Mouse (Mus musculus) liver, adult 2 months (tissue): Measurements from ENCODE around the gene Ifi35. TPM values are rescaled to one million over a fixed set of nuclear protein-coding genes. Genes with fewer than 3 reads are reported as not detected.

Experiments used
- DNase-seq: peaks from one replicate; pipeline ENCODE4 v3.0.0-alpha.2; 2011; ENCODE audit warnings: low read depth, low spot score; ENCODE audit errors: extremely low read depth
- H3K27ac ChIP-seq: fragments of 200-500 bp; replicated peaks from 2 replicates; pipeline ENCODE4 v1.5.1; 2012; ENCODE audit warnings: low read depth, mild to moderate bottlenecking, control low read depth, inconsistent platforms, low read length; ENCODE audit not compliant: insufficient read depth
- H3K27me3 ChIP-seq: fragments of 200-500 bp; 2 replicates; pipeline ENCODE4 v1.6.1; 2012; ENCODE audit warnings: mild to moderate bottlenecking, moderate library complexity, low read length, inconsistent platforms; ENCODE audit not compliant: control insufficient read depth, insufficient read depth
- H3K36me3 ChIP-seq: fragments of 200-500 bp; 2 replicates; pipeline ENCODE4 v1.6.1; 2012; ENCODE audit warnings: low read length, inconsistent platforms; ENCODE audit not compliant: control insufficient read depth, insufficient read depth
- H3K4me1 ChIP-seq: fragments of 200-500 bp; 2 replicates; pipeline ENCODE4 v1.6.1; 2011; ENCODE audit warnings: low read length; ENCODE audit not compliant: control insufficient read depth, insufficient read depth
- H3K4me3 ChIP-seq: fragments of 200-500 bp; 2 replicates; pipeline ENCODE4 v1.5.1; 2011; ENCODE audit warnings: low read depth, mild to moderate bottlenecking, control low read depth, low read length, moderate library complexity; ENCODE audit not compliant: insufficient read depth
- H3K79me2 ChIP-seq: fragments of 200-500 bp; 2 replicates; pipeline ENCODE4 v1.6.1; 2012; ENCODE audit warnings: inconsistent platforms, mild to moderate bottlenecking, low read length, moderate library complexity; ENCODE audit not compliant: control insufficient read depth, insufficient read depth
- H3K9ac ChIP-seq: fragments of 200-500 bp; 2 replicates; pipeline ENCODE4 v1.6.1; 2012; ENCODE audit warnings: low read depth, mild to moderate bottlenecking, control low read depth, inconsistent platforms, low read length
- CTCF ChIP-seq: fragments of 200-500 bp; IDR thresholded peaks from 2 replicates; pipeline ENCODE4 v1.5.1; 2011; ENCODE audit warnings: low read depth, low read length, control low read depth
- POLR2A ChIP-seq: fragments of 200-500 bp; IDR thresholded peaks from 2 replicates; pipeline ENCODE4 v1.6.1; 2011; ENCODE audit warnings: low read length, control low read depth; ENCODE audit not compliant: insufficient read depth; ENCODE audit errors: extremely low read depth
- whole genome bisulfite sequencing: fragments of 180-500 bp; shearing (Covaris S2); methylation state at CpG from one replicate; pipeline ENCODE4 v1.1.7; 2018; 5-methylcytosine and 5-hydroxymethylcytosine counted together
- polyA plus RNA-seq: library from polyadenylated mRNA; depleted of rRNA; stranded (reverse); fragments of >200 nt; gene quantifications from 2 replicates; pipeline ENCODE4 v1.2.3, GENCODE M21; 2012
- total RNA-seq: library from RNA; depleted of rRNA; stranded (reverse); fragments of >200 nt; gene quantifications from 2 replicates; pipeline ENCODE4 v1.2.3, GENCODE M21; 2014

Gene Ifi35
- total and polyA plus RNA-seq, 2 experiments, result 37.1 to 43.6 TPM

DNA sequence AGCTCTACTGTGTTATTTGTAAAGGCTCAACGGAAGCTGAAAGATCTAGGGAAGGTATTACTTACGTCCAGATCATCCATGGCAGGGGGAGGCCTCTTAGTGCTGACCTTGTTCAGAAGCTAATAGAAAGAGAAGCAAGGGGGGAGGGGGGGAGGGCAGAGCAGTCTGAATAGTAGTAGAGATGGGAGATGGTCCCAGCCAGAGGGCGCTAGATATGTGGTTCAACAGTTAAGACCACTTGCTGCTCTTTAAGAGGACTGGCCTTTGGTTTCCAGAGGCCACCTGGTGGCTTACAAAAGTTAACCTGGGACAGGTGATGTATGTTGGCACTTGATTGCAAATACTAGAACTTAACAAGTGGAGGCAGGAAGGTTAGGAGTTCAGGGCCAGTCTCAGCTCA is 28.6 kb upstream of the Ifi35 start:
- Histone ChIP-seq H3K4me3 (no peak overlapping the region), H3K36me3 (no peaks in the 10 kb centered on the region), H3K79me2 (no peaks in the 10 kb centered on the region), H3K27ac (no peak overlapping the region), H3K9ac (no peak overlapping the region), H3K4me1 (peaks cover 5% of the 10 kb centered on the region; the same call in 1 of the 2 replicates), H3K27me3 (no peaks in the 10 kb centered on the region)
- no peak for DNase-seq
- WGBS, result 70% methylated on average over 3 of the region's 3 CpGs
- TF ChIP-seq CTCF (no peak), POLR2A (no peak)

DNA sequence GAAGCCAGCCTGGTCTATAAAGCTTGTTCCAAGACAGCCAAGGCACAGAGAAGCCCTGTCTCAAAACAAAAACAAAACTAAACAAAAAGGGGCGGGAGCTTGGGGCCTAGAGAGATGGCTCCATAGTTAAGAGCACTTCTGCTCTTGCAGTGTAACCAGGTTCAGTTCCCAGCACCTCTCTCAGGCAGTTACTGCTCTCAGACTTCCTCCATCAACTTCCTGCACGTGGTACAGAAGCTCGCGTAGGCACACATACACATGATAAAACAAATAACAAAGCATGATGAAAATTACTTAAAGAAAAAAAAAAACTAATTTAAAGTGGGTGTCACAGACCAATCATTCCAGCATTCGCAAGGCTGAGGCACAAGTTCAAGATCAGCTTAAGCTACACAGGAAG is 28.1 kb upstream of the Ifi35 start:
- no peak overlapping the region for H3K4me3 ChIP-seq
- no peak overlapping the region for H3K27ac ChIP-seq
- no peaks in the 10 kb centered on the region for H3K27me3 ChIP-seq
- peaks cover 5% of the 10 kb centered on the region; the same call in 1 of the 2 replicates for H3K4me1 ChIP-seq
- H3K79me2 ChIP-seq, result 0 out of 2 replicates have a peak, but pooled peaks cover 2% of the 10 kb centered on the region
- WGBS, result 86% methylated on average over 5 of the region's 5 CpGs
- no peak for TF ChIP-seq CTCF
- DNase-seq, result no peak
- H3K36me3 ChIP-seq, result no peaks in the 10 kb centered on the region
- no peak overlapping the region for H3K9ac ChIP-seq

GRCm38 (mm10) chr11:101424105-101424851 is 23.9 kb upstream of the Ifi35 start, which contains the start of gene Gm27029:
Gm27029 (minus strand) TSS chr11:101424796.
- peak within 1 kb of the TSS; percentile 95 for H3K9ac ChIP-seq
- no peak for DNase-seq

GRCm38 (mm10) chr11:101424925-101425813 is 23.0 kb upstream of the Ifi35 start, which contains the start of the genes Rundc1 and Ptges3l:
Rundc1 (plus strand) TSS chr11:101425085.
Ptges3l (minus strand) TSS chr11:101425333.
- no peaks in the 10 kb centered on the region for H3K27me3 ChIP-seq
- peak; percentile 80 for DNase-seq
- H3K9ac ChIP-seq, result peak within 1 kb of the TSS; percentile 95
- peaks cover 2% of the 10 kb centered on the region; the same call in 1 of the 2 replicates for H3K36me3 ChIP-seq
- H3K4me3 ChIP-seq, result peak within 1 kb of the TSS; percentile 97
- TF ChIP-seq CTCF (0 out of 2 replicates have a peak, but pooled peaks have one; percentile 23), POLR2A (peak; percentile 62; the same call in 1 of the 2 replicates)
- H3K27ac ChIP-seq, result peak within 1 kb of the TSS; percentile 72
- H3K79me2 ChIP-seq, result peaks cover 11% of the 10 kb centered on the region; the same call in 1 of the 2 replicates
- WGBS, result under 1% methylated on average over 81 of the region's 81 CpGs
- peaks cover 14% of the 10 kb centered on the region for H3K4me1 ChIP-seq

More at GRCm38 (mm10) chr11:101424105-101424851, 23.9 kb upstream of the Ifi35 start, which contains the start of gene Gm27029:
- H3K27me3 ChIP-seq, result no peaks in the 10 kb centered on the region
- peaks cover 11% of the 10 kb centered on the region; the same call in 1 of the 2 replicates for H3K79me2 ChIP-seq
- no peaks in the 10 kb centered on the region for H3K36me3 ChIP-seq
- H3K4me3 ChIP-seq, result peak within 1 kb of the TSS; percentile 97
- TF ChIP-seq POLR2A, result no peak
- TF ChIP-seq CTCF, result no peak
- H3K27ac ChIP-seq, result peak within 1 kb of the TSS; percentile 72
- peaks cover 14% of the 10 kb centered on the region for H3K4me1 ChIP-seq
- WGBS, result 10% methylated on average over 23 of the region's 23 CpGs

DNA sequence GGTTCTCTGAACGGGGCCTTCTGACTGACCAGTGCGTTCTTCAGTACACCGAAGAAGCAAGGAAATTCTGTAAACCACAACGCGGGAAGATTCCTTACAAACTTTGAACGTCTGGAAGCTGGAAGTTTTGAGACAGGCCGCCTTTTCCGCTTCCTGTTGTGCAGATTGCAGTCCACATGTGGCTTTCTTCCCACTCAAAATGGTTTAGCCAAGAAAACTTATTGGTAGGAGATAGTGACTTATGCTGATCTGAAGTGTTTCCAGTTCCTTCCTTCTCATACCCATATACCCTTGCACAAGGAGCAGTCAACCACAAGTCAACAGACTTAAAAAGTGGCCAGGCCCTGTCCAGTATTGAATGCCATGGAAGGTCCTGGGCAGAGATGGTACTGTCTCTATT is 22.0 kb upstream of the Ifi35 start:
- Histone ChIP-seq H3K27me3 (no peaks in the 10 kb centered on the region), H3K79me2 (peaks cover 11% of the 10 kb centered on the region; the same call in 1 of the 2 replicates), H3K27ac (no peak overlapping the region), H3K9ac (no peak overlapping the region), H3K4me1 (peaks cover 14% of the 10 kb centered on the region), H3K36me3 (peaks cover 10% of the 10 kb centered on the region), H3K4me3 (peak overlapping the region; percentile 17; the same call in 1 of the 2 replicates)
- TF ChIP-seq CTCF, result no peak
- no peak for TF ChIP-seq POLR2A
- 61% methylated on average over 8 of the region's 8 CpGs for WGBS
- no peak for DNase-seq
